Mouse (Mus musculus) embryonic fibroblast, embryonic 13.5 days (primary cell): Measurements from ENCODE around the gene Tomm40.

Source experiments
- CTCF ChIP-seq: IDR thresholded peaks from 2 replicates; pipeline ENCODE4 v1.5.1; 2011; ENCODE audit warnings: mild to moderate bottlenecking, control low read depth, low read length, moderate library complexity, borderline replicate concordance; ENCODE audit not compliant: insufficient read depth
- POLR2A ChIP-seq: IDR thresholded peaks from 2 replicates; pipeline ENCODE4 v1.6.1; 2011; ENCODE audit warnings: low read depth, mild to moderate bottlenecking, control low read depth, low read length, moderate library complexity

DNA sequence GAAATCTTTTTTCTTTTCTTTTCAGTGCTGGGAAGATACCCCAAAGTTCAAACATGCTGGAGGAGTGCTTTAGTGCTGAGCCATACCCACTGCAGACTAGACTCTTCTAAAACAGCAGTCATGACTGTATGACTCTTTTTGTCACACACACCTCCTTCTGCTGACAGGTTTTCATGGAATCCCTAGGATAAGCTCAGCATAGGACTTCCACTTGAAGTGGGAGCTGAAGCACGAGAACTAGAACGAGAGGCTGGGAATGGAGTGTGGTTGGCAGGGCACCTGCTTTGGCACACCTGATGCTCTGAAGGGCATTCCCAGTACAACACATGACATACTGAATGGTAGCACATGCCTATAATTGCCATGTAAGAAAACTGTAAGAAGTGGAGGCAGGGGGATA, 62.6 kb downstream of the Tomm40 start:
- TF ChIP-seq POLR2A = no peak
- no peak for TF ChIP-seq CTCF
